Mouse (Mus musculus) T-helper 17 cell (primary cell): ENCODE data around the gene Zfp456.
"Not testable (repeated sequence)": the region's sequence is repeated elsewhere in the genome, so short reads cannot be mapped to it uniquely, and the experiment has no call there.

Experiments
- in situ Hi-C, 2 experiments: fragments of 300-600 bp; cut with MboI, MseI; formaldehyde crosslinking; loops; 1 replicate in 1 of 2; 2 replicates in 1 of 2; pipeline ENCODE4 v1.15.1; 2025; ENCODE audit warnings: high pct_unique_total_duplicates in 2 of 2

Zfp456 gene

DNA sequence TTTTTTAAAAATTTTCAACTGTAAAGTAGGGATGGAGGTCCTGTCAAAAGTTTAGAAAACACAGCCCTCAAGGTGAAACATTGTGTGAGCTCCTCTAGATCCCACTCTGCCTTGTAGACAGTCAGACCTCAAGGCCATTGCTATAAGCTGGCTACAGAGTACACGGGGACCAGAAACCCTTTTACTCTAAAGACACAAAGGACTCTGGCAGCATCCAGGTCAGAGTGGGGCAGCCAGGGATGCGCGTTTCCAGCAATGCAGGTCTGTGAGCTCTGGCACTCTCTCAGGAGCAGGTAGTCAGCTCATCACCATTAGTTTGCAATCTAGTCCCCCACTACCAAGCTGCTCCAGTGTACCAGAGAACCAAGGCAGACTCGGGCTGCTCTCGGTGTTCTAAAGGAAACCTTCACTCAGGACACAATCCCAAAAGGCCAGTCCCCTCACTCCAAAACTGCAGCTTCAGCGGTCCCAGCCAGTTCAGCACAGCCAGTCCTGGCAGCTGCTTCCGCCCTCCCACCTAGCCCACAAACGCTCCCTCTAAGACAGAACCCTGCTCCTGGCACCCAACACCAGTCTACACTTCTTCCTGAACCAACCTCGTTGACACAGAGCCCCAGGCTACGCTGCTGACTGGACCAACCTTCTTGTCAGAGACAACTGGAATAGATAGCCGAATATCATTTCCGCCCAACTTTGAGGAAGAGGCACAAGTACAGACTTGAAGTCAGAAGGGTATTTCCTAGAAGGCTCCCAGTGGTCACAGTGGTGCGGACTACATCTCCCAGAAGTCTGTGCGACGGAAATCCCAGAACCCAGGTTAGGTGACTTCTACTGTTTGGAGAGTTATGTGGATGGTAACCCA, at the start of gene Zfp456, which contains the start of gene Gm28041:
Gene Zfp456, minus strand, starts transcription at position 761 of the 862 bp plus-strand sequence.
Gene Gm28041, minus strand, starts transcription at position 684 of the 862 bp plus-strand sequence.
- in situ Hi-C loops, result loop anchor here (5.0 to 10.0 kb wide), 3 partner anchors 72 to 1210 kb away; partner anchors contain the start of genes Fastkd3 (in 1 of the 2) and Mtrr (in 1 of the 2)

DNA sequence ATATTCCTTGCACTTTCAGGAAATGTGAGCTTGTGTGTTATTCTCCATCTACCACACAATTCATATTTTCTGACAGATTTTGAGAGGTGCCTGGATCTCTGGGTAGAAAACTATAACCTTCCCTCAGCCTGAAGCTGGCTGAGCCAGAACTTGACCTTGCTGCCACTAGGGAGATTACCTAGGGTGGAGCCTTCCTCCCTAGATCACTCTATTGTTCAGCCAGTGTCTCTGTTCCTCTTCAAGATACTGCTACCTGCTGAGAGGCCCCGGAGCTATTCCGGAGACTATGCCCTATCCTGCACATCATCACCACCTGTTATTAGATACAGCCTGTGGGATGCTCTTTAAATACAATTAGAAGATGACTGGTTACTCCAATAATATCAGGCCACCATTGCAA, 46.9 kb upstream of the Zfp456 start:
- in situ Hi-C loops, result not testable (repeated sequence)

DNA sequence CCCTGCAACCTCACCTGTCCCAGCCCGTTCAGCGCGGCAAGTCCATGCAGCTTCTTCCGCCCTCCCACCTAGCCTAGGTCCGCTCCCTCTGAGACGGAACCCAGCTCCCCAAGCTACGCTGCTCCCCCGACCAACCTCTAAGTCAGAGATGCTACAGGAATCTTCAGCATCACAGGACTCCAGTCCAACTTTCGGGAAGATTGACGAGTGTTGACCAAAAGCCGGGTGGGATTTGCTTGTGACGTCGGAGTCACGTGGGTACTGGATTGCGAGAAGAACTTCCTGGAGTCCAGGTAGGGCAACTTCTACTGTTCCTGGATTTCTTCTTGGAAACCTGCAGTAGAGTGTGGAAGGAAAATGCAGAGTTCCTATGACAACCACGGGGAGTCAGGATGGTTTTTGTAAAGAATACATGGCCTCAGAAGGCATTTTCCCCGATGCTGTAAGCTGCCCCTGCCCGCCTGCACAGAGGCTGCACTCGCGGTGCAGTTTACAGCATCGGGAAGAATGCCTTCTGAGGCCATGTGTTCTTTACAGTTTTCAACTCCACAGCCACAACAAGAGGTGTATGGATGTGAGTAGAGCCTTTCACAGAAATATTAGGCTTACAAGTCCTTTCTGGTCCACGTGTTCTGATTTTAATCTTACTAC, 45.7 kb upstream of the Zfp456 start, which contains the start of gene Zfp459:
Gene Zfp459, minus strand, starts transcription at position 212 of the 651 bp plus-strand sequence.
- in situ Hi-C loops, result no loop called here

DNA sequence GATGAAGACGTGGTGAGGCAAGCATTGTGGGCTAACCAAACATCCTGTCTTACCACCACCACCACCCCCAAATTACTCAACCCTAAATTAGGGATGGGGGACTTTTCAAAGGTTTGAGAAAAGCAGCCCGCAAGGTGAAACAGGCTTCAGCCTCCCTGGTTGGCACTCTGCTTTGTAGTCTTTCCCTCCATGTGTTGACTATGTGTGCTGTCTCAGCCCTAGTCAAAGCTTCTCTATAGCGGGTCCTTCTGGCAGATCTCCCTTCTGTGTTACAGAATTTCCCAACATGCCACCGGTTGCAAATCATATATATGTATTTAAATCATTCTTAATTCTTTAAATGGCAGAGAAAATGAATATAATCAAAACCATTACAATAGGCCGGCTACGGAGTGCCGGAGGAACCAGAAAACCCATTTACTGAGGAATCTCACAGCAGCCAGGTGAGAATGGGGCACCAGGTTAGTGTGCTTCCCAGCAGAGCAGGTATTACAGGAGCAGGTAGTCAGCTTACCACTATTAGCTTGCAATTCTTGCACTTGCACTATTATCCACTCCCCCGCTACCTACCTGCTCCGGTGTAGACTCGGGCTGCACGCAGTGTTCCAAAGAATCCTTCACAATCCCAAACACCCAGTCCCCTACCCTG, 45.1 kb upstream of the Zfp456 start:
- in situ Hi-C loops, result no loop called here

DNA sequence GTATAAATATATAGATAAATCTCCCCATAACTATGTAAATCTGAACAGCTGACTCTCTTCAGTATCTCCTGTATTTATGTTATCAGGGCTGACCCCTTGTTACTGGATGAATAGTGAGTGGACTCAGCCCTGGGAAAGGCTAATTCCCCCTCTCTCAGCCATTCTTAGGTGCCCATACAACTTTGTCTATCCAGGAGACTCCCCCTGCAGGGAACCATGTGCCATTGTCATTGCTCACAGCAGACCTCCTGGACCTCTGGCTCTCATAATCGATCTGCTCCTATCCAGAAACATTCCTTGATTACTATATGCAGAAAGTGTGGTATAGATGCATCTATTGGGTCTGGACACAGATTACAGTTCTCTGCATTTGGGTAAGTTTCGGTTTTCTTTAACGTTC, 41.2 kb upstream of the Zfp456 start:
- in situ Hi-C loops, result no loop called here

DNA sequence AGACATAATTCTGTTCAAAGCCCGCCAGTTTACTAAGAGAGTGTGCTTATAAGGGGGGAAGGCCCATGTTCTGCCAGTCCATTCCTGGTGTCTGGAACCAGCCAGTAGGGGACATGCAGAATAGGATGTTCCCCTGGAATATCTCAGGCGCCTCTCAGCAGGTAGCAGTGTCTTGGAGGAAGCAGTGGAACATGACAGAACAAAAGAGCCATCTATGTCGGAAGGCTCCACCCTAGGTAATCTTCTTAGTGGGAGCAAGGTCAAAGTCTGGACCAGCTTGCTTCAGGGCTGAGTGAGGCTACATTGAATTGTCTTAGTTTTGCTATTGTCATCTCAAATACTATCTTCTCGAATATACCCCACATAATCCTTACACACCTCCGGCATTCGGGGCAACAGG, 40.1 kb upstream of the Zfp456 start:
- in situ Hi-C loops, result no loop called here

DNA sequence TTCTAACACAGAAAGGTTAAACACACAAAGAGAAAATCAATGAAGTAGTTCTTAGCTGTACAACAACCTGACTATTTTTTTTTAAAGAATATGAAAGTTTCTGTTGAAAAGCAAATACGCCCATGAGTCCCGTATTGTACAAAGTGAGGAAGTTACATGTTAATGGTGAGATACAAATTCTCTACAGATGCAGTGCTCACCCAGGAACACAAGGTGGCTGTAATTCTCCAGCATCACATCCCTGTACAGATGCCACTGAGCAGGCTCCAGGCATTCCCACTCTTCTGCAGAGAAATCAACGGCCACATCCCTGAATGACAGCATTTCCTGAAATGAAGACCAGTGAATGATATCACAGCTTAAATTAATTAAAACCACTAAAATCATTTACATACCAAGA, 38.0 kb upstream of the Zfp456 start:
- in situ Hi-C loops, result not testable (repeated sequence)

DNA sequence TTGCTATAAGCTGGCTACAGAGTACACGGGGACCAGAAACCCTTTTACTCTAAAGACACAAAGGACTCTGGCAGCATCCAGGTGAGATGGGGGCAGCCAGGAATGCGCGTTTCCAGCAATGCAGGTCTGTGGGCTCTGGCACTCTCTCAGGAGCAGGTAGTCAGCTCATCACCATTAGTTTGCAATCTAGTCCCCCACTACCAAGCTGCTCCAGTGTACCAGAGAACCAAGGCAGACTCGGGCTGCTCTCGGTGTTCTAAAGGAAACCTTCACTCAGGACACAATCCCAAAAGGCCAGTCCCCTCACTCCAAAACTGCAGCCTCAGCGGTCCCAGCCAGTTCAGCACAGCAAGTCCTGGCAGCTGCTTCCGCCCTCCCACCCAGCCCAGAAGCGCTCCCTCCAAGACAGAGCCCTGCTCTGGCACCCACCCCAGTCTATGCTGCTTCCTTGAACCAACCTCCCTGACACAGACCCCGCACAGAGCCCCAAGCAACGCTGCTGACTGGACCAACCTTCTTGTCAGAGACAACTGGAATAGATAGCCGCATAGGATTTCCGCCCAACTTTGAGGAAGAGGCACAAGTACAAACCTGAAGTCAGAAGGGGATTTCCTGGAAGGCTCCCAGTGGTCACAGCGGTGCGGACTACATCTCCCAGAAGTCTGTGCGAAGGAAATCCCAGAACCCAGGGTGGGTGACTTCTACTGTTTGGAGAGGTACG, 23.7 kb upstream of the Zfp456 start, which contains the start of gene Zfp429:
Gene Zfp429, minus strand, starts transcription at position 637 of the 721 bp plus-strand sequence.
- in situ Hi-C loops, result not testable (repeated sequence)

DNA sequence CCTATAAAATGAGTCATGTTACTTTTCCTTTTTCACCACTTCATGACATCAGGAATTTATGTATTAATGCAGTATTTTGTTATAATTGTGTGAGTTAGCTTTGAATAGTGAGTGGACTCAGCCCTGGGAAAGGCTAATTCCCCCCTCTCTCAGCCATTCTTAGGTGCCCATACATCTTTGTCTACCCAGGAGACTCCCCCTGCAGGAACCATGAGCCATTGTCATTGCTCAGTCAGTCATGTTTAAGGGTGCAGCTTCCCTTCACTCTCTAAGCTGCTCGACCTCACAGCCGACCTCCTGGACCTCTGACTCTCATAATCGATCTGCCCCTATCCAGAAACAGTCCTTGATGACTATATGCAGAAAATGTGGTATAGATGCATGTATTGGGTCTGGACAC, 645 bp upstream of the Zfp456 start:
- in situ Hi-C loops, result loop anchor here (5.0 to 10.0 kb wide), 3 partner anchors 71 to 1209 kb away; partner anchors contain the start of genes Fastkd3 (in 1 of the 2) and Mtrr (in 1 of the 2)

DNA sequence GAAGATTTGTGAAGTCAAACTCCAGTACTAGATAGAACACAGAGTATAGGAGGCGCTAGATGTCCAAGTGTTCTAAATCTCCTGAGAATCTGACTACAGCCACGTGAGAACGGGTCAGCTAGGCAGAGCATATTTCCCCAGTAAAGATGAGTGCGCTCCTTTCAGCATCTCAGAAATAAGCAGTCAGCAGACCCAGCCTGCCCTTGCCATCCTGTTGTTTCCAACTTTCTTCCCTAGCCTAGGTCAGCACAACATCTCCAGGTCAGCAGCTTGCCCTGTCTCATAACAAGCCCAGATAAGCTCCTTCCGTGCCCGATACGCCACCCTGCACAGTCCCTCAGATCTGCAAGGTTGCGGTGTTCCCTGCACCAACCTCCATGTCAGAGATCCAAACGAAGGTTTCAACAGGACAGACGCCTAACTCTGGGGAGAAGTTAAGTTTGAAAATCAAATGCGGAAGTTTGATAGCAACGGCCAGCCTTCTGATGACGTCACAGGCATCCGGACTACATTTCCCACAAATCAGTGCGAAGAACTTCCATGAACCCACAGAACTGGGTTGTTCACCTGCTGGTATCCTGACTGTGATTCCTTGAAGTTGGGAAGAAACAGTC, 15.4 kb downstream of the Zfp456 start, which contains the start of the genes Gm28044 and Zfp953:
Gene Gm28044, minus strand, starts transcription at position 406 of the 614 bp plus-strand sequence.
Gene Zfp953, minus strand, starts transcription at position 475 of the 614 bp plus-strand sequence.
- in situ Hi-C loops, result no loop called here

DNA sequence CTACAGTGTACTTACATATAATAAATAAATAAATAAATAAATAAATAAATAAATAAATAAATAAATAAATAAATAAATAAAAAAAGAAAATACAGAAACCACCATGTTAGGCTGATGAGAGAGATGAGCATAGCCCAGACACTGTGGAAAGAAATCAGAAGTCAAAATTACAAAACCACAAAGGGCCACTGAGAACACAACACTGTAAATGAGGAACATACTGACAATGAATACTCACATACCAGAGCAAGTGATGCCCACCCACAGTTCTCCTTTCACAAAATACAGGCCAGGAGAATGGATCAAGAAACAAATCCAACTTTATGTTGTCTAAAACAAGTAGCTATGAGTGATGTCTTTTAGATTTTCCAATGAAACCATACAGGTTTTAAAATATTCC, 23.8 kb downstream of the Zfp456 start:
- in situ Hi-C loops, result no loop called here

DNA sequence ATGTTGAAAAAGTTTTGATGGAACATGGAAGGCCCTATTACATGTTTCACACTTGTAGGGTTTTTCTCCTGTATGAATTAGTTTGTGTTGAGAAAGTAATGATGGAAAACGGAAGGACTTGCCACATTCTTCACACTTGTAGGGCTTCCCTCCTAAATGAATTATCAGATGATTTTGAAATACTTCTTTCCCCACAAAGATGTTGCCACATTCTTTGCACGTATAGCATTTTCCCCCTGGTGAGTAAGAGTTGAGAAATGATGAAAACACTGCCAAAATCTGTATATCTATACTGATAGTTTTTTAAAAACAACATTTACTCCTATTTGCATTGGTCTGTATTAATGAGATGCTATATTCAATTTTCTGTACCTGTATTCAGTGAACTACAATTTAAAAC, 32.2 kb downstream of the Zfp456 start:
- in situ Hi-C loops, result no loop called here

DNA sequence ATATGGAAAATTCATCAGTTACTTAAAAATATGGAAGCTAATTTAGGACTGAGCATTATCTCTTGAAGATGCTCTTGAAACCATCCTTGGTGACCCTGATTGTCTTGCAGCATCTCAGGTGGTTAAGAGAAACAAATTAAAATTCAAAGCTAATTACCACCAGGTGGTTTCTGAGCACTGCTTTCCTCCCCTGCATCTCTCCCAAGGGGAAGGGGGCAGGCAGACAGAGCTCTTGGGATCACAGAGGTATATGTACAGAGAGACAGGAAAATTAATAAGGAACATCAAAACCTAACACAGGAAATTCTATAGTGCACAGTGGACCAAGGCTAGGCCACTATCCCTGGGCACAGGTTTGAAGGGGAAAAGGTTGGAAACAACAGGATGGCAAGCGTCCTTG, 42.7 kb downstream of the Zfp456 start:
- in situ Hi-C loops, result no loop called here

DNA sequence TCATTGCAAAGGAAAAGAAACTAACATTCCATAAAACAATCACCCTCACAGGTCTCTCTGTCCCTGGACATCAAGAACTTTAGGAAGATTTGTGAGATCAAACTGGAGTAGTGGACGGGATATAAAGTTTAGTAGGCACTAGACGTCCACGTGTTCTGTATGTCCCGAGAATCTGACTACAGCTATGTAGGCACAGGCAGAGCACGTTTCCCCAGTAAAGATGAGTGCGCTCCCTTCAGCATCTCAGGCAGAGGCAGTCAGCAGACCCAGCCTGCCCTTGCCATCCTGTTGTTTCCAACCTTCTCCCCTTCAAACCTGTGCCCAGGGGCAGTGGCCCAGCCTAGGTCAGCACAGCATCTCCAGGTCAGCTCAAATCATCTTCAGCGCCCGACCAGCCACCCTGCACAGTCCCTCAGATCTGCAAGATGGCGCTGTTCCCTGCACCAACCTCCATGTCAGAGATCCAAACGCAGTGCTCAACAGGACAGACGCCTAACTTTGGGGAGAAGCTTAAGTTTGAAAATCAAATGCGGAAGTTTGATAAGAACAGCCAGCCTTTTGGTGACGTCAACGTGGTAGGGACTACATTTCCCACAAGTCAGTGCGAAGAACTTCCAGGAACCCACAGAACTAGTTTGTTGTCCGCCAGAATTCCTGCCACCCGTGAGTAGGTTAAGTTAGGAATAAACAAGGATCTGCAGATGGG, 43.4 kb downstream of the Zfp456 start, which contains the start of gene Zfp595:
Gene Zfp595, minus strand, starts transcription at position 552 of the 706 bp plus-strand sequence.
- in situ Hi-C loops, result no loop called here
